Mouse (Mus musculus) limb, embryonic 13.5 days (tissue): ENCODE results near the gene Dgkh. TPM values are rescaled to one million over a fixed set of nuclear protein-coding genes. Genes with fewer than 3 reads are reported as not detected.

Experiments
- ATAC-seq: fragments of 200-750 bp; cut with Nextera tagmentation; 2 replicates; pipeline ENCODE4 v1.8.0; 2017; ENCODE audit warnings: low read depth, moderate number of reproducible peaks, moderate TSS enrichment; ENCODE audit not compliant: low FRiP score
- H3K27ac ChIP-seq: fragments of 300-500 bp; sonication (generic); 2 replicates; pipeline ENCODE4 v1.5.1; 2015; ENCODE audit warnings: inconsistent platforms, mild to moderate bottlenecking, moderate library complexity
- H3K27me3 ChIP-seq: fragments of 300-500 bp; sonication (generic); 2 replicates; pipeline ENCODE4 v1.6.1; 2015; ENCODE audit warnings: mild to moderate bottlenecking, inconsistent platforms
- H3K36me3 ChIP-seq: fragments of 300-500 bp; sonication (generic); 2 replicates; pipeline ENCODE4 v1.6.1; 2015; ENCODE audit warnings: inconsistent platforms, mild to moderate bottlenecking, moderate library complexity
- H3K4me1 ChIP-seq: fragments of 300-500 bp; sonication (generic); 2 replicates; pipeline ENCODE4 v1.6.1; 2015; ENCODE audit warnings: inconsistent platforms
- H3K4me2 ChIP-seq: fragments of 300-500 bp; sonication (generic); replicated peaks from 2 replicates; pipeline ENCODE4 v1.6.1; 2015; ENCODE audit warnings: inconsistent platforms, mild to moderate bottlenecking, moderate library complexity
- H3K4me3 ChIP-seq: fragments of 300-500 bp; sonication (generic); 2 replicates; pipeline ENCODE4 v1.5.1; 2015; ENCODE audit warnings: moderate library complexity, mild to moderate bottlenecking, inconsistent platforms
- H3K9ac ChIP-seq: fragments of 300-500 bp; sonication (generic); 2 replicates; pipeline ENCODE4 v1.6.1; 2015; ENCODE audit warnings: mild to moderate bottlenecking, inconsistent platforms
- H3K9me3 ChIP-seq: fragments of 300-500 bp; sonication (generic); 2 replicates; pipeline ENCODE4 v1.6.1; 2016; ENCODE audit warnings: inconsistent platforms
- WGBS: fragments of 180-500 bp; shearing (Covaris S2); methylation state at CpG from one replicate; pipeline ENCODE4 v1.1.7; 2015; 5-methylcytosine and 5-hydroxymethylcytosine counted together
- polyA plus RNA-seq: library from polyadenylated mRNA; unstranded; fragments of >200 nt; fragmentation: Nextera tagmentation; extraction: Ambion mirVana; gene quantifications from 2 replicates; pipeline ENCODE4 v1.2.1, GENCODE M21; 2015

Dgkh gene
- polyA plus RNA-seq, 1 experiment from 2014 or later = 1.1 TPM

DNA sequence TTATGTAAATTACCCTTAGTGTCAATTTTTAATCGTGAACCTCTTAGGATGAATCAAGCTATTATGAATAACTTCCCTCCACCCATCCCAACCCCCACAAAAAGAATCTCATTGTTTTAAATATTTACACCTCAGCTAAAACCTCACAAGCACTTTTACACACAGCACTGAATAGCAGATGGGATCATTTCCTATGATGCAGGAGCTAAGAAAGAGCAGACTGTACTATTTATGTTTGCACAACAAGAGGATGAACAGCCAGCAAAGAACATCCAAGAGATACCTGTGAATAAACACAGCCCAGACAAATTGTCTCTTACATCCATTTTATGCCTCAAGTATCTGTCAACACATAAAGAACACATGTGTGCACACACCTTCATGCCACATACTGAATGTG lies 41.7 kb downstream of the Dgkh start:
- Histone ChIP-seq H3K4me1 (no peaks in the 10 kb centered on the region; the same call in 1 of the 2 replicates), H3K9ac (no peak overlapping the region), H3K36me3 (no peaks in the 10 kb centered on the region), H3K4me3 (no peak overlapping the region), H3K4me2 (no peak overlapping the region), H3K9me3 (no peaks in the 10 kb centered on the region), H3K27ac (no peak overlapping the region), H3K27me3 (no peaks in the 10 kb centered on the region)
- 86% methylated on average over 1 of the region's 1 CpGs for WGBS
- no peak for ATAC-seq

DNA sequence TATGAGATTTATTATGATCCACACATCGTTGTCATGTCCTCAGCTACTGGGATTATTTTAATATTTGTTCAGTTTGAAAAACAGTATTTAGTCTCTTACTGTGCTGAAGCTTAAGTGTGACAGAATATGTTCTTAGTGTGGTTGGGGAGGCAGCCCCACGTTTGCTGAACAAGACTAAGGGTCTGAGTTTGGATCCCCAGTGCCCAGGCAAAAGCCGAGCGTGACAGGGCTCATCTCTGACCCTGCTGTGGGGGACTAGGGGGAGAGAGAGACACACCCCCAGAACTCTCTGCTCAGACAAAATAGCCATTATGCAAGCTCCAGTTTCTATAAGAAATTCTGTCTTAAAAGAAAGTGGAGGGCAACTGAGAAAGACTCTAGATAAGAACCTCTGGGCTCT lies 42.2 kb downstream of the Dgkh start:
- H3K9me3 ChIP-seq = no peaks in the 10 kb centered on the region
- no peak for ATAC-seq
- H3K4me1 ChIP-seq = peaks cover 3% of the 10 kb centered on the region
- WGBS = 78% methylated on average over 4 of the region's 4 CpGs
- H3K4me2 ChIP-seq = no peak overlapping the region
- no peaks in the 10 kb centered on the region for H3K36me3 ChIP-seq
- H3K27ac ChIP-seq = no peak overlapping the region
- no peaks in the 10 kb centered on the region for H3K27me3 ChIP-seq
- H3K9ac ChIP-seq = no peak overlapping the region
- no peak overlapping the region for H3K4me3 ChIP-seq

DNA sequence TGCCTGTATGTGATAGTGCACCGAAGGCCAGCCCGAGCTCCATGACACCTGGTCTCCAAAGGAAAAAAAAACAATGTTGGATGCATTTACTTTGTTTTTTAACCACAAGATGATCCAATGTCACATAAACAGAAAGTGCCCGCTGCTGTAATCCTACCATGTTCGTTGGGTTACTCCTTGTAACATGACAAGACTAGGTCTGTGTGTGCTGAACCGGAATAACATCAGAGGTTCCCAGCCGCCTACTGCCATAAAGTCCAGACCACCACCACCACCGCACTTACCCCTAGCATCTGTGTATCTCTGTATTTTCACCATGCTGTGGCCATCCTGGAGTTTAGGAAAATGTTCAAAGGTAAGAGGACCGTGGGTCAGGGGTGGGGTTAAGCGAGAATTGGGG lies 42.6 kb downstream of the Dgkh start:
- no peak overlapping the region for H3K4me3 ChIP-seq
- H3K4me2 ChIP-seq = no peak overlapping the region
- no peak overlapping the region for H3K9ac ChIP-seq
- no peak overlapping the region for H3K27ac ChIP-seq
- no peaks in the 10 kb centered on the region for H3K36me3 ChIP-seq
- 84% methylated on average over 9 of the region's 9 CpGs for WGBS
- H3K4me1 ChIP-seq = peaks cover 8% of the 10 kb centered on the region
- H3K9me3 ChIP-seq = no peaks in the 10 kb centered on the region
- no peak for ATAC-seq
- H3K27me3 ChIP-seq = no peaks in the 10 kb centered on the region

DNA sequence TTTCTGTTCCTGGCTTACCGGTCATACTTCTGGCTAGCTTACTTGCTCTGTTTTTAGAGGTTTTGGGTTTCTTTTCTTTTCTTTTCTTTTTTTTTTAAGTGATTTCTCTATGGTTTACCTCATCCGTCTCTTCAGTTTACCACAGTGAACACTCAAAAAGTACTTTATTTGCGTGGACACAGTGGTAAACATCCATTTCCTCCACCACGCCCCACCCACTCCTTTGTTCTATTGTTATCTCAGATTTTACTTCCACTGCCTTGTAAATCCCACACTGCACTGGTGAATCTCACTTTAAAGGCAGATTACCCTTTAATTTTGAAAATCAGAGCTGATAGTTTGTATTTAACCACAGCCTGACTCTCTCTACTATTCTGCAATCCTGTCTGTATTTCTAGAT lies 44.9 kb downstream of the Dgkh start:
- no peaks in the 10 kb centered on the region for H3K27me3 ChIP-seq
- no peak for ATAC-seq
- no peak overlapping the region for H3K4me2 ChIP-seq

DNA sequence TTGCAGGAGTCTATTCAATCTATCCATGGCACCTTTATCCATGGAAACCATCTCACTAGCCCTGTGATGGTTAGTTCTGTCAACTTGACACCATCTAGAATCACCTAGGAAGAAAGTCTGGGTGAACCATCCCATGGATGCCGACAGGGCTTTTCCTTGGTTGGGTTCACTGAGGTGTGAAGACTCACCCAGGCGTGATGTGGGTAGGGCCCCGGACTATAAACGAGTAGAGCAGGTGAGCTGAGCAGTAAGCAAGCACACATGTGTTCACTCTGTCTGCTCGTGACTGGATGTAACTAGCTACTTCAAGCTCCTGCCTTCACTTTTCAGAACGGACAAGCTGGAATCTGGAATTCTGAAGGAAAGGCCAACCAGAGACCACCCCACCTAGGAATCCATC lies 45.9 kb downstream of the Dgkh start:
- no peaks in the 10 kb centered on the region for H3K27me3 ChIP-seq
- H3K4me1 ChIP-seq = peaks cover 8% of the 10 kb centered on the region; the same call in 1 of the 2 replicates
- H3K4me2 ChIP-seq = no peak overlapping the region
- H3K9ac ChIP-seq = no peak overlapping the region
- H3K36me3 ChIP-seq = no peaks in the 10 kb centered on the region
- H3K27ac ChIP-seq = no peak overlapping the region
- H3K9me3 ChIP-seq = no peaks in the 10 kb centered on the region
- H3K4me3 ChIP-seq = no peak overlapping the region
- WGBS = 89% methylated on average over 6 of the region's 6 CpGs
- no peak for ATAC-seq

More for the DNA sequence above, 44.9 kb downstream of the Dgkh start:
- Histone ChIP-seq H3K9me3 (no peaks in the 10 kb centered on the region), H3K4me1 (peaks cover 8% of the 10 kb centered on the region), H3K4me3 (no peak overlapping the region), H3K36me3 (no peaks in the 10 kb centered on the region), H3K9ac (no peak overlapping the region), H3K27ac (no peak overlapping the region)
- WGBS = 85% methylated on average over 4 of the region's 4 CpGs

DNA sequence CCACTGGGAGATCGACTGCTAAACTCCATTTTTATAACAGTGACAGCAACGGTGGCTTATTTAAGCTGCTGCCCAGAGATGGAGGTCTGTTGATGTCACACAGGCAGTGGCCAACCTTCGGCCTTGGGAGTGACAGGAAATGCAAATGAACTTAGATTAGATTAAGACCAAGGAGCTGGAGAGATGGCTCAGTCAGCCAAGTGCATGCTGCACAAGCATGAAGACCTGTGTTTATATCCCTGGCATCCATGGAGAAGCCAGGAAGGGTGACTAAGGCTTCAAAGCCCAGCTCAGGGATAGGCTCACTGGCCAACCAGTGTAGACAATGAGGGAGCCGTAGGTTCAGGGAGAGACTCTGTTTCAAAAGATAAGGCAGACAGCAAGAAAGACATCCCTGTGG lies 48.4 kb downstream of the Dgkh start:
- H3K9me3 ChIP-seq = no peaks in the 10 kb centered on the region
- no peak overlapping the region for H3K4me3 ChIP-seq
- no peaks in the 10 kb centered on the region for H3K36me3 ChIP-seq
- H3K27me3 ChIP-seq = no peaks in the 10 kb centered on the region
- H3K4me2 ChIP-seq = no peak overlapping the region
- H3K9ac ChIP-seq = no peak overlapping the region
- no peak overlapping the region for H3K27ac ChIP-seq
- 73% methylated on average over 4 of the region's 4 CpGs for WGBS
- no peak for ATAC-seq
- peaks cover 8% of the 10 kb centered on the region; the same call in 1 of the 2 replicates for H3K4me1 ChIP-seq

DNA sequence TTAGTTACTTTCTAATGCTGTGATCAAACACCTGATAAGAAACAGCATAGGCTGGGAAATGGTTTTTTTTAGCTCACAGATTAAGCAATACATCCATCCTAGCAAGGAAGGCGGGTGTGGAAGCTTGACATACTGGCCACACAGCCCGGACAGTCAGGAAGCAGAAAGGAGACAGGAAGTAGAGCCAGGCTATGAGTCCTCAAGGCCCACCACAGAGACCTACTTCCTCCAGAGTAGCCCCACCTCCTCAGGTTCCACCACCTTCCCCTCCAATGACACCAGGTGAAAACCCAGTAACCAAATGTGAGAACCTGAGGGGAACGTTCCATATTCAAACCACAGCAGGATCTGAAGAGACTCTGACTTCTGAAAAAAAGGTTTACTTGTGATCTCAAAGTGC lies 53.6 kb downstream of the Dgkh start:
- H3K4me1 ChIP-seq = peaks cover 7% of the 10 kb centered on the region; the same call in 1 of the 2 replicates
- 78% methylated on average over 3 of the region's 3 CpGs for WGBS
- no peaks in the 10 kb centered on the region for H3K27me3 ChIP-seq
- H3K9me3 ChIP-seq = no peaks in the 10 kb centered on the region
- no peak overlapping the region for H3K27ac ChIP-seq
- ATAC-seq = no peak
- H3K4me3 ChIP-seq = no peak overlapping the region
- H3K36me3 ChIP-seq = no peaks in the 10 kb centered on the region
- H3K4me2 ChIP-seq = no peak overlapping the region
- no peak overlapping the region for H3K9ac ChIP-seq

DNA sequence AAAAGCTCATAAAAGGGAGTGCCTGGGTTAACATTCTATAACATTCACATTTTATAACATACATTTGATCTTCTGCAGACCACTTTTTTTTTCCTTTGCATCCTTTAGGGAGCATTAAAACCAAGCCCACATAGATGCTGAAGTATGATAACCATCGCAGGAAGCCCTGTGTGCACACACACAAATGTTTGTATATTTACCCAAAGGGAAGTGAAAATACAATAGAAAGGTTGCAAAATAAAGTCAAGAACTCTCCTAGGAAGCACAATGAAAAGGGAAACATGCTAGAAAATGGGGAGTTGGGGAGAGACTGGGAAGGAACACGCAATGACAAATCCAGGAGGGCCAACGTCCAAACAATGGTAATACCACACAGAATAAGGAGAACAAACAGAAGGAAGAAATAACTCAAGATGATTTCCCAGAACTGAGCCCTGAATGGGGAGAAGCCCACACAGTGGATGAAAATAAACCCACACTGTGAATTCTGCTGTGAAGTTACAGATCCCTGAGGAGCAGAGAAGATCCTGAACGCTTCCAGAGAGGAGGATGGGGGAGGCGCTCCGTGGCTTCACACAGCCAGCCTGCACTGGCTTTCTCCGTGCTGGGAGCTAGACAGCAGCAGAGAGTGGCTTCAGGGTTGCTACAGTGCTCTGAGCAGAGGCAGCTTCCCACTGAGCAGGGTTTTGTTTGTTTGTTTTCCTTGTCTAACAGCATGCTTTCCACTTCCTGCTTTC lies 54.6 kb downstream of the Dgkh start:
- Histone ChIP-seq H3K4me1 (peaks cover 7% of the 10 kb centered on the region; the same call in 1 of the 2 replicates), H3K4me3 (no peak overlapping the region), H3K9ac (no peak overlapping the region), H3K36me3 (no peaks in the 10 kb centered on the region), H3K9me3 (no peaks in the 10 kb centered on the region), H3K27ac (0 out of 2 replicates have a peak overlapping the region, but pooled peaks have one; percentile 35), H3K27me3 (no peaks in the 10 kb centered on the region), H3K4me2 (0 out of 2 replicates have a peak overlapping the region, but pooled peaks have one; percentile 21)
- 30% methylated on average over 7 of the region's 7 CpGs for WGBS
- peak; percentile 64; the same call in 1 of the 2 replicates for ATAC-seq

DNA sequence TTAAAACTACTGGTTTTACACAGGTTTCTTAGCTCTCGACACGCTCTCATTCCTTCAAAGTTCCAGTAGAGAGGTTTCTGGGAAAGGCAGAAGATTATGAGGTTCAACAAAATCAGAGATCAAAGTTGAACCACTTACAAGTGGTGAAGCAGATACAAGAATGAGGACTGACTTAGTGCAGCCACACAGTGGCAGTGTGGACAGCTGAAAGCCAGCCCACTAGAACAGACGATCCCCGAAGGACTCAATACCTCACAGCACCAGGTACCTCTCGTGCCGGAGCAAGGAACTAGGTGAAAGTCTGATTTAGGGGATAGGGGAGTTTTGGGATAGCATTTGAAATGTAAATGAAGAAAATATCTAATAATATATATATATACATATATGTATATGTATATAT lies 56.1 kb downstream of the Dgkh start:
- WGBS = 63% methylated on average over 6 of the region's 6 CpGs
- Histone ChIP-seq H3K4me2 (no peak overlapping the region), H3K27me3 (no peaks in the 10 kb centered on the region)

DNA sequence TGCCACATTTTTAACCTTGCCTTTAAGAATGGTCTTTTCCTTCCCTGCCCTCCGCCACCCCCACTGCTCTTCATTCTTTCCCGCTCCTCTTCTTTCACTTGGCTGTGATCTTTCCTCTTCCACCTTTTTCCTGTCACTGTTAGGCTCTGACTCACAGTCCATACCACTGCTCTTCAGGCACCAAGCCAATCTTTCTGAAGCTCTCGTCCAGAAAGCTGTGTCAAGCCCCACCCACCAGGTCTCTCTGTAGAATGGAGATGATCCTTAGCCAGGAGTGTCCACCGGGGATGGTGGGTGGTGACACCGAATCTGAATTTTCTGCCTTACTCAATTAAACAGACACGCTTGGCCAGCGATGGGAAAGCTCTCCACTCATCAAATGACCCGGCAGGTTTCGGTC lies 58.0 kb downstream of the Dgkh start:
- Histone ChIP-seq H3K9ac (no peak overlapping the region), H3K36me3 (no peaks in the 10 kb centered on the region), H3K4me3 (no peak overlapping the region), H3K4me2 (no peak overlapping the region), H3K9me3 (no peaks in the 10 kb centered on the region), H3K4me1 (peaks cover 7% of the 10 kb centered on the region; the same call in 1 of the 2 replicates), H3K27me3 (no peaks in the 10 kb centered on the region), H3K27ac (no peak overlapping the region)
- 86% methylated on average over 9 of the region's 9 CpGs for WGBS
- no peak for ATAC-seq

More for the DNA sequence above, 56.1 kb downstream of the Dgkh start:
- no peak overlapping the region for H3K27ac ChIP-seq
- H3K4me1 ChIP-seq = peaks cover 7% of the 10 kb centered on the region; the same call in 1 of the 2 replicates
- H3K9me3 ChIP-seq = no peaks in the 10 kb centered on the region
- H3K4me3 ChIP-seq = no peak overlapping the region
- H3K9ac ChIP-seq = no peak overlapping the region
- ATAC-seq = no peak
- H3K36me3 ChIP-seq = no peaks in the 10 kb centered on the region

DNA sequence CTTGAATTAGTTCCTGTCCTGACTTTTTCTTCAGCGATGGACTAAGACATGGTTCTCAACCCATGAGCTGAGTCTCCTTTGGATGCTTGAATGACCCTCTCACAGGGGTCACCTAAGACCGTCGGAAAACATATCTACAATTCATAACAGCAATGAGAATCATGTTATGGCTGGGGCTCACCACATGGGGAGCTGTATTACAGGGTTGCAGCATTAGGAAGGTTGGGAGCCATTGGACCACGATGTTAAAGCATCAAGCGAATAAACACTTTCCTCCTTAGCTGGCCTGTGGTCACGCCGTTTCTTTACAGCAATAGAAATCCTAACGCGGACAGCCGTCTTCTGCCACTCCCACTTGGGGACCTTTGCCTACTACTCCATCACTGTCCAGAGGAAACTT lies 62.6 kb downstream of the Dgkh start:
- no peaks in the 10 kb centered on the region for H3K9me3 ChIP-seq
- 76% methylated on average over 10 of the region's 10 CpGs for WGBS
- no peak for ATAC-seq

DNA sequence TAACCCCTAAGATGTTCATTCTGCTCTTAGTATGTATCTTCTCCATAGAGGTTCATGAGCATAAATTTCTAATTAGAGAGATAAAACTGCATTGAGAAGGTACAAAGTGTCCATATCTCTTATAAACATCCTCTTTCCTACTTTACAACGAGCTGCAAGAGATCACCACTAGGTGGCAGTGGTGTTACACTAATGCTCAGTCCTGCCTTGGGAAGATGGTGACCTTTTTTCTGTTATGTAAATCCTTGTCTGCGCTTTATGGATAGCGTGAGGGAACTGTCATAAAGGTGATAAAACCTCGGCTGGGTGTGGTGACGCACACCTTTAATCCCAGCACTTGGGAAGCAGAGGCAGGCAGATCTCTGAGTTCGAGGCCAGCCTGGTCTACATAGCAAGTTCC lies 64.3 kb downstream of the Dgkh start:
- no peaks in the 10 kb centered on the region for H3K27me3 ChIP-seq
- H3K27ac ChIP-seq = no peak overlapping the region
- H3K9me3 ChIP-seq = no peaks in the 10 kb centered on the region
- H3K4me3 ChIP-seq = no peak overlapping the region
- H3K4me2 ChIP-seq = no peak overlapping the region
- ATAC-seq = peak; percentile 19; the same call in 1 of the 2 replicates
- 23% methylated on average over 6 of the region's 6 CpGs for WGBS
- H3K4me1 ChIP-seq = no peaks in the 10 kb centered on the region
- no peak overlapping the region for H3K9ac ChIP-seq
- no peaks in the 10 kb centered on the region for H3K36me3 ChIP-seq

More for the DNA sequence above, 62.6 kb downstream of the Dgkh start:
- Histone ChIP-seq H3K27ac (no peak overlapping the region), H3K27me3 (no peaks in the 10 kb centered on the region), H3K36me3 (no peaks in the 10 kb centered on the region), H3K9ac (no peak overlapping the region), H3K4me2 (no peak overlapping the region), H3K4me3 (no peak overlapping the region), H3K4me1 (no peaks in the 10 kb centered on the region)

DNA sequence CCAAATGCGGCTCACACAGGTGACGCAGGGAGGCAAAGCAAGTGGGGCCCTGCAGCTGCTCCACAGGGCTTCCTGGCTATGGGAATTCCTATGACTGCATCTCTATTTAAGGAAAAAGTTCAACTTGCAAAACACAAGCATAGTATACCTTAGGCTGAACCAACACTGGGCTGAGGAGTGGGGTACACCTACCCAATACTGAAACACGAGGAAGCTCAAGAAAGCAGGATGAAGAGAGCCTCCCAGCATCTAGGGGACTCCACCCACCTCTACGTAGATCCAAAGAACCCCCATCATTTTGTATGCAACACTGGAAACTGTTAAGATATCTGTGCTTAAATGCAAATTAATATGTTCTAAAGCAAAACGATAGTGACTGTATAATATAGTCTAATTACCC lies 64.8 kb downstream of the Dgkh start:
- Histone ChIP-seq H3K4me3 (no peak overlapping the region), H3K4me2 (no peak overlapping the region), H3K4me1 (no peaks in the 10 kb centered on the region), H3K9me3 (no peaks in the 10 kb centered on the region), H3K27ac (no peak overlapping the region), H3K9ac (no peak overlapping the region), H3K27me3 (no peaks in the 10 kb centered on the region), H3K36me3 (no peaks in the 10 kb centered on the region)
- WGBS = 59% methylated on average over 5 of the region's 5 CpGs
- no peak for ATAC-seq
